Mouse (Mus musculus): ENCODE data around the gene Dkc1. TPM values are rescaled to one million over a fixed set of nuclear protein-coding genes. Genes with fewer than 3 reads are reported as not detected.

The Dkc1 gene
- polyA plus RNA-seq, 2 experiments = 48.1 to 69.3 TPM

GRCm38 (mm10) chrX:75155576-75156243, 60.1 kb downstream of the Dkc1 start:
- Histone ChIP-seq H3K4me3 (ENCODE audit: insufficient read depth in 1 of 2, low read depth in 2 of 2, low read length in 2 of 2) (peak overlapping the region in 1 of 2 experiments; percentile 40; a peak in 2 of 4 replicates), H3K9ac (replicated peaks) (peak overlapping the region; percentile 31), H3K36me3 (replicated peaks; ENCODE audit: control insufficient read depth, insufficient read depth, low read depth) (no peaks in the 10 kb centered on the region), H3K27me3 (ENCODE audit: control insufficient read depth, insufficient read depth, low read length) (no peaks in the 10 kb centered on the region), H3K9me3 (ENCODE audit: control insufficient read depth, low read length) (no peaks in the 10 kb centered on the region), H3K4me2 (ENCODE audit: low read depth) (peak overlapping the region; percentile 65), H3K27ac (no peak overlapping the region), H3K4me1 (replicated peaks; ENCODE audit: control insufficient read depth in 2 of 2, insufficient read depth in 2 of 2, low read length in 1 of 2) (peaks cover 0 to 3% of the 10 kb centered on the region in 2 experiments; a peak in 1 of 4 replicates)
- 17% methylated on average over 28 of the region's 49 CpGs for WGBS (ENCODE audit: insufficient replicate concordance)
- ATAC-seq (ENCODE audit: insufficient read depth) = peak; percentile 94
- DNase-seq (ENCODE audit: low read depth in 3 of 3, low spot score in 3 of 3) = peak in 2 of 3 experiments; percentile 35 to 37
- no peak for TF ChIP-seq EP300 (IDR thresholded peaks at IDR 0.05; ENCODE audit: low read depth)
- peak; percentile 13; the same call in 1 of the 2 replicates for TF ChIP-seq CTCF (IDR thresholded peaks at IDR 0.05; ENCODE audit: low read depth)

Other genes with a start within 250 kb of the Dkc1 start
- gene Gab3, start 10.4 kb upstream of the Dkc1 start, polyA plus RNA-seq (2012; rRNA removed) = 0.57 and 0.63 TPM in 2 replicates
- 0.56 and 0.69 TPM in 2 replicates for gene Gab3, start 10.4 kb upstream of the Dkc1 start, polyA plus RNA-seq (2014; fragmentation: Nextera tagmentation; extraction: Ambion mirVana)
- gene Mpp1, start 35.2 kb downstream of the Dkc1 start, polyA plus RNA-seq (2012; rRNA removed) = 44.1 and 63.9 TPM in 2 replicates
- 90.4 and 97.8 TPM in 2 replicates for gene Mpp1, start 35.2 kb downstream of the Dkc1 start, polyA plus RNA-seq (2014; fragmentation: Nextera tagmentation; extraction: Ambion mirVana)
- gene Smim9, start 67.9 kb downstream of the Dkc1 start, polyA plus RNA-seq (2012; rRNA removed) = not detected in 2 replicates
- gene Smim9, start 67.9 kb downstream of the Dkc1 start, polyA plus RNA-seq (2014; fragmentation: Nextera tagmentation; extraction: Ambion mirVana) = not detected in 2 replicates

Data from liver, embryonic 14.5 days (tissue).